Mouse (Mus musculus): ENCODE measurements around the gene Tcf3.

Gene Tcf3

DNA sequence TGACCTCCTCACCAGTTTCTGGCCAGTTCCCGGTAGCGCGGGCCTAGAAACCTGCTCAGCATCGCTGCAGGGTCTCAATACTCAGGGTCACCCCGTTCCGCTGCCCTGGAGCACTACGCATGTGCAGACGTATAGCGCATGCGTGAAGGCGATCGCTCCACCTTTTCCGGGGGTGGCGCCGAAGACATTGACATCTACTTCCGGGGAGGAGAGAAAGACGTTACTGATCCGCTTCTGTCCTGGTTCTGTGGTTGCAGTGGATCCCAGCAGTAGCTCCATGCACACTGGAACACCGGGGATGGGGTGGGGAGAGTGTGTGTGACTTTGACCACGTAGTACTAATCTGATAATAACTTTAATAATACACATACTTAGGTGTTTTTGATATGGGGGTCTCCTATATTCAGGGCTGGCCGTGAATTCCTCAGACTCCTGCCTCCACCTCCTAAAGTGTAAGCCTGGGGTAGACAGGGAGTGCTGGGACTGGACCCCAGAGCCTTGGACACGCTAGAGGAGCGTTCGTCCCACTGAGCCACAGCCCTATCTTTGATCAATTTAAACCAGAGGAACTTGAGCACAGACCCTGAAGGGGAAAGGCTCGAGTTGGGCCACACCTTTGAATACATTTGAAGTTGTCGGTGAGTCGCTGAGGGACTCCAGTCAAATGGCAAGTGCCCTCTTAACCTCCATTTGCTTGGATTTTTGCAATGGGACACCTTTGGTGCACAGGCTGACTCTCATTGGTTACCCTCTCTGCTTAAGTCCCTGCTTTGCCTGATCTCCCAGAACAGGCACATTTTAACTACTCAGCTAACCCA, 26.6 kb downstream of the Tcf3 start, which contains the start of gene Uqcr11:
Uqcr11 (minus strand) TSS at position 147 of the 818 bp plus-strand sequence.
- peak; percentile 94 to 96 for DNase-seq

GRCm38 (mm10) chr10:80405481-80406173, 27.8 kb downstream of the Tcf3 start:
- peak in 1 of 2 experiments; percentile 54 for DNase-seq

DNA sequence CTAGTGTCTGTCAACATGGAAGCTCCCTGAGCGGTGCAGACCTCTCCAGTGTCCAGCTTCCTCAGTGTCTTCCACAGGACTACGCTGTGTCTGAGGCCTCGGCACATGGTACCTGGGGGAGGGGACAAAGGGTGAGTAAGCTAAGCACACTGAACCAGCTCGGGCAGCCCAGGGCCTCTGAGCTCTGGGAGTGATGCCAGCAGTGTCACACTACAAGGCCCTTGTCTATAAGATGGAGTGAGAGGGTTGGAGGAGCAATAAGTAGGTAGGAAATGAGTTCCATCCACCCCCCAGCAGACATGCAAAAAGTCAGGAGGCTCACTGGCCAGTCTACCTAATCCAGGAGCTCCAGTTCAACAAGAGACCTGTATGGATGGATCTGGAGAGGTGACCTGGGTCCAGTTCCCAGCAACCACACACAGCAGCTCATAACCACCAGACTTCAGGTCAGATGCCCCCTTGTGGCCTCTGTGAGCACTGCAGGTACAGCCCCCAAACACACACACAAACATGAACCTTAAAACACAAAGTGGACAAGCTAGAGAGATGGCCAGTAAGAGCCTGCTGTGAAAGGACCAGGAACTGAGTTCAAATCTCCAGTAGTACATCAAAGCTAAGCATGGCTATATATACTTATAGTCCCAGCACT, 30.3 kb downstream of the Tcf3 start:
- DNase-seq = peak; percentile 53 to 64

DNA sequence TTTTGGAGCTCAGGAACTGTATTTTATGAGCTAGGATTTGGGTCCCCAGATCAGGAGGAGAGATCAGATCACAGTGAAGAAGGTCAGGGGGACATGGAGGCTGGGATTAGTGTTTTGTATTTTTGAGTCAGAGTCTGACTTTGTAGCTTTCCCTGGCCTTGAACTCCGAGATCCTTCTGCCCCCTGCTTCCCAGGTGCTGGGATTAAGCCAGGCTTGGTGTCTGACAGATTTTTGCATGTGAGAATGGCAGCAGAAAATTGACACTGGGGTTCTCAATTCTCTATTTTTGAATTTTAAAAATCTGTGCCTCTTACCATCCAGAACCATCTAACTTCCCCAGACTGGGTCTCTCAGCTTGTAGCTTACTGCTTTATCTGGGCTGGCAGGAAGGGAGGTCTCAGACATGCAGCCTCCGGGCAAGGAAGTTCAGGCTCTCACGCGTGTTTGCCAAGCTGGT, 32.7 kb downstream of the Tcf3 start:
- DNase-seq = no peak

DNA sequence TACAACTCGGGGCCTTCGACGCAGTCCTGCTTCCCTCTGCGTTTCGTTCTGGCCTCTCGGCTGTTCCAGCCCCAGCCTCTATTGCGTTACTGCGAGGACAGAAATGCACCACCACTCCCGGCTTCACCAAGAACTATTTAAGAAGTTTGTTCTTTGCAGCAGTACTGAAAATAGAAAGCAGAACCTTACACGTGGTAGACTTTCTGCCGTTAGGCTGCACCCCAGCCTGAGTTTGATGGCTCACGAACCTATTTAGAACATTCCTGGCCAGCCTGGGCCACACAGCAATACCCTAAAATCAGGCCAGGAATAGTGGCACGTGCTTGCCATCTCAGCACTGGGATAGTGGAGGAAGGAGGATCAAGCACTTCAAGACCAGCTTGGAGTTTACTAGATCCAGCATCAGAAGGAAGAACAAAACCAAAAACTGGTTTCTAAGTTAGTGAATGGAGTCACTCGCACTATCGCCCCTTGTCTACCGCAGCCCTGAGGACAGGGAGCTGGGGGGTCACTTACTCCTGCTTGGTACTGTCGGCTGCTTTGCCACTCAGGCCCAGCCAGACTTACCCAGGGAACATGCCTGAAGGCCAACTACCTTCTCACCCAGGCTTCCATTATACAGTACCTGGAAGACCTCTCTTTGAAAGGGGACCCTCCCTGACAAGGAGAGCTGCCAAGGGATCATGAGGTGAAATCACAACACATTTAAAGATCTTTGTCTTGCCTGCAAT, 33.3 kb downstream of the Tcf3 start:
- no peak for DNase-seq

- DNase-seq = peak; percentile 100
Observed at GRCm38 (mm10) chr10:80399191-80399972, 34.1 kb downstream of the Tcf3 start, which contains the start of gene Mbd3. TSS of gene Mbd3 (minus strand) at chr10:80399550.

DNA sequence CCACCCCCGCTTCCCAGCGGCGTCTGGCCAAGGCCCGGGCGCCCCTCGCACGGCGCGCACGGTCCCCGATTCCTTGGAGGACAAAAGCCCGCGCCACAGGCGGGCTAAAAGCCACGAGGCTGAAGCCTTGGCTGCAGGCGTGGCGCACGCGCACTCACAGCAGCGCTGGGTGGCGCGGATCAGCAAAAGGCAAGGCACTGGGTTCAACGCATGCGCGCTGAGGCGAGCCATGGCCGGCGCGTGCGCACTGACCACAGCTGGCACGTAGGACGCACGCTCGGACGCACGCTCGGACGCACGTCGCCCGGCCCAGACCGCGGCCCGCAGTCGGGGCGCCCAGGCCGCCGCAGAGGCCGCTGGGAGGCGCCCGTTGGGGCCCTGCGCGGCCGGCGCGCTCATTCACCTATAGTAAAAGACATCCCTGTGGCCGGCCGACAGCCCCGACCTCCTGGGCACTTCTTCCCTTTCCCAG, 34.7 kb downstream of the Tcf3 start:
- peak; percentile 99 for DNase-seq

GRCm38 (mm10) chr10:80398174-80398535, 35.3 kb downstream of the Tcf3 start:
- DNase-seq = no peak

DNA sequence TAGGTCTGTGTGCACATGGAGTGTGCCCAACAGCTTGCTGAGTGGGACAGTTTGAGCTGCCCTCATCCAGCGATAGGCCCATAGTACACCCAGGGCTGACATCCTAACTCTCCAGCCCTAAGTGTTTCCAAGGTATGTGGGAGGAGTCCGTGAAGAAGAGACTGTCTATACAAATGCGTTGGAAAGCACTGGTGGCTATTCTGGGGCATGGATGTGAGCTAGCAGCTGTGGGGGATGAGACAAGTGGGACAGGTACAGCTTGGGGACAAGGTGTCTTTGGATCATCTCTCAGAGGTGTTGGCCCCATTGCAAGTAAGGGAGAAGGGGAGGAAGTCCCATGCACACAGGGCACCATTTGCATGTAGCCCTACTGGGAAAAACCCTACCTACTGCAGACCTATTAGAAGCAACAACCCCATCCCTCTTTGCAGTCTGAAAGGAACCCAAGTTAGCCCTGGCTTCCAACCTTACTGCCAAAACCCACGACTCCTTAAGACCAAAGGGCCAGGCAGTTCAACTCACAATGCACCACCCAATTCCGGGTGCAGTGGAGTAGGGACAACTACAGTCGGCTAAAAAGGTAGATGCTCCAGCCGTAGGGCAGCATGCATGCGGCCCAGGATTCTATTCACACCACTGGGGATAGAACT, 35.8 kb downstream of the Tcf3 start:
- peak; percentile 37 to 51 for DNase-seq

DNA sequence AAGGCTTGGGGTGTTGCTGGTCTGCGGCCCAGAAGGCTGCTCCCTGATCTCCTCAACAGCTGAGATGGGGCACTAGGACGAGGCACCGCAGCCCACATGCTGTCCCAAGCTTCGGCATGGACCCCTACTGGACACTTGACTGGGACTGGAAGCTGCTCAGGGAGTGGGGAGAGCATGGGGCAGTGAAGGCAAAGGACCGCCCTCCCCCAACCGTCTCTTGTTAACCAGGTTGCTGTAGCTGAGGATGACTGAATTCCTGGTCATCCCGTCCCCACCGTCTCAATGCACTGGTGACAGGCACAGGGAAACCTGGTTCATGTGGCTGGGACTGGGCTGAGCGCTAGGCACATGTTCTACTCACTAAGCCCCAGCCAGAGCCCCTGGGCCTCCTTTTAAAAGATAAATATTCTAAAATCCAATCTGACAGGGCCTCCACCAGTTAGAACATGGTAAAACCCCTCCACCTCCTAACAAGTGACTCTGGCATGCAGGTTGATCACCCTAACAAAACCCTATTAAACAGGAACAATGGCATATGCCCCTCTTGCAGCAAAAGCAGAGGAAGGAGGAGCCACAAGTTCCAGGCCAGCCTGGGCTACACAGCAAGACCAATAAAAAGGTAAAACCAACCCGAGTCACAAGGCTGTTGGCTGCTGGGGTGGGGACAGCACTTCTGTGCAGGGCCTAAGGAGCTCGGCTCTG, 36.5 kb downstream of the Tcf3 start:
- no peak for DNase-seq

- DNase-seq = no peak
Observed at GRCm38 (mm10) chr10:80395025-80395627, 38.3 kb downstream of the Tcf3 start.

- DNase-seq = no peak
Observed at GRCm38 (mm10) chr10:80392687-80393086, 40.8 kb downstream of the Tcf3 start.

- no peak for DNase-seq
Observed at GRCm38 (mm10) chr10:80390697-80391096, 42.8 kb downstream of the Tcf3 start.

DNA sequence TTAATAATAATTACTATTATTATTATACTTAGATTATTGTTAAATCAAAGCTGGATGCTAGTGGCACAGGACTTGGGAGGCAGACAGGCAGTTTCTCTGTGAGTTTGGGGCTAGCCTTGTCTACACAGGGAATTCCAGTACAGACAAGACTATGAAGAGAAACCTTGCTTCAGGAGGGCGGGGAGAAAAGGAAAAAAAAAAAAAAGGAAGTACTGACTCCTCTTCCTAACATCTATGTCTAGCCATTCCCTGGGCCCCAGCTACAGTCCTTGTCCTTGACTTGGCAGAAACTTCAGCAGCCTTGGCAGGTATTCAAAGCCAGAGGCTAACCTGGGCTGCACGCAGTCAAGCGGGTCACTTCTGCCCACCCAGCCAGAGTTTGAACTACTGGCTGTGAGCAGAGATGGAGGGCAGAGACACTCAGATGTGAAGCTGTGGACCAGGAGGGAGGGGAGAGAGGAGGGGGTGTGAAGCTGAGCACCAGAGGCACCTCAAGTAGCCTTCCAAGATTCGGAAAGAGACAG, 44.2 kb downstream of the Tcf3 start:
- no peak for DNase-seq

DNA sequence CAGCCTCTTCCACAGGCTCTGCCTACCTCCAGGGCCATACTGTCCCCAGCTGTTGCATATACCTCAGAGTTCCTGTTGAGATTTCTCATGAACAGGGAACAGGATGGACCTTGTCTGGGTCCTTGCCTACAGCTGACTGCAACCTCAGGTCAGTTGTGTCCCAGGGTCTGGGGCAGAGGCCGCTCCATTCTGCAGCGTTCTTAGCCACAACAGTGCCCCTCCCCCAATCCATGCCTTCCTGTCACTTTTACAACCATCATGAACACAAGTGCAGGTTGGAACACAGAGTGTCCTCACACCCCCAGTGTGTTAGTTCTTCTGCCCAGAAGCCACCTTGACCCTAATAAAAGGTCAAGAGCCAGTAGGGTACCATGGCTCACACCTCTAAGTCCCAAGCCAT, 44.7 kb downstream of the Tcf3 start:
- DNase-seq = no peak

DNA sequence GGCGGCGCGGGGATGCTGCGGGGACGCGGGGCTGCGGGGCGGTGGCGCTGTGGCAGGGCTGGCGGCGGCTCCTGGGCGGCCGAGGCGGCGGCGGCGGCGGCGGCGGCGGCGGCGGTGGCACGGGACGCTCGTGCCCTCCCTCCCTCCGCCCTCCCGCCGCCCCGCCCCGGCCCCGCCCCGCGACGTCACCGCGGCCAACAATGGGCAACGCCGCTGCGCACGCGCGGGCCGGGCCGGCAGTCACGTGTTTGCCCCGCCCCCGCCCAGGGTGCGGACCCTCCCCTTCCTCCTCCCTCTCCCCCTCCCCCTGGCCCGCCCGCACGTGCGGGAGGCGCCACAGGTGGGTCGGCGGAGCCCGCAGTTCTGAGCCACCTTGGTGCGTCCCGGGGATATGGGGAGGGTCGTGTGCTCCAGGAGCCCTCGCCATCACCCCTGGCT, 45.9 kb downstream of the Tcf3 start, which contains the start of gene Mex3d:
Mex3d (minus strand) TSS at position 138 of the 438 bp plus-strand sequence.
- peak; percentile 97 to 98 for DNase-seq

DNA sequence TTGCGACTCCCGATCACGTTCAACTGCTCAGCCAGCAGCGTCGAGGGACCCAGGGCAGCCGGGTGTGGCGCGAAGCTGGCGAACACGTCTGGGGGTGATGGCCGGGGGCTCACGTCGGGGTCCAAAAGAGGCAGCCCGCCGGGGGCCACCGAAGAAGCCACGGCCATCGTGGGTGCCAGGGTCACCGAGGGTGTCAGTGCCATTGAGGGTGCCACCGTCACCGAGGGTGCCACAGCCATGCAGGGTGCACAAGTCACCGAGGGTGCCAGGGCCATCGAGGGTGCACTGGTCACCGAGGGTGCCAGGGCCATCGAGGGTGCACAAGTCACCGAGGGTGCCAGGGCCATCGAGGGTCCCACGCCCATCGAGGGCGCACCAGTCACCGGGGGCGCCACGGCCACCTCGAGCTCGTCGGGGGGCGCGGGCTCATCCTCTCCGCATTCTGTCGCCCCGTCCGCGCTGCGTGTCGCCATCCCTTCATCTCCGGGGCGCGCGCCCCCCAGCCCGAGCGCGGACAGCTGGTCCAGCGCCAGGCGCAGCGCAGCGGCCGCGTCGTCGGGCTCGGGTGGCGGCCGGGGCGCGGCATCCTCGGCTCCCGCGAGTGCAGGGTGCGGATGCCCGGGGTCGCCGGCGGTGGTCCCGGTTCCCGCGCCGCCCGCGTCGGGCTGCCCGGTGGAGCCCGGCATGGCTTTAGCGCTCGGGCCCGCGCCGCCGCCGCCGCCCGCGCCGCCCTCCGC, 46.5 kb downstream of the Tcf3 start:
- peak; percentile 63 to 65 for DNase-seq

DNA sequence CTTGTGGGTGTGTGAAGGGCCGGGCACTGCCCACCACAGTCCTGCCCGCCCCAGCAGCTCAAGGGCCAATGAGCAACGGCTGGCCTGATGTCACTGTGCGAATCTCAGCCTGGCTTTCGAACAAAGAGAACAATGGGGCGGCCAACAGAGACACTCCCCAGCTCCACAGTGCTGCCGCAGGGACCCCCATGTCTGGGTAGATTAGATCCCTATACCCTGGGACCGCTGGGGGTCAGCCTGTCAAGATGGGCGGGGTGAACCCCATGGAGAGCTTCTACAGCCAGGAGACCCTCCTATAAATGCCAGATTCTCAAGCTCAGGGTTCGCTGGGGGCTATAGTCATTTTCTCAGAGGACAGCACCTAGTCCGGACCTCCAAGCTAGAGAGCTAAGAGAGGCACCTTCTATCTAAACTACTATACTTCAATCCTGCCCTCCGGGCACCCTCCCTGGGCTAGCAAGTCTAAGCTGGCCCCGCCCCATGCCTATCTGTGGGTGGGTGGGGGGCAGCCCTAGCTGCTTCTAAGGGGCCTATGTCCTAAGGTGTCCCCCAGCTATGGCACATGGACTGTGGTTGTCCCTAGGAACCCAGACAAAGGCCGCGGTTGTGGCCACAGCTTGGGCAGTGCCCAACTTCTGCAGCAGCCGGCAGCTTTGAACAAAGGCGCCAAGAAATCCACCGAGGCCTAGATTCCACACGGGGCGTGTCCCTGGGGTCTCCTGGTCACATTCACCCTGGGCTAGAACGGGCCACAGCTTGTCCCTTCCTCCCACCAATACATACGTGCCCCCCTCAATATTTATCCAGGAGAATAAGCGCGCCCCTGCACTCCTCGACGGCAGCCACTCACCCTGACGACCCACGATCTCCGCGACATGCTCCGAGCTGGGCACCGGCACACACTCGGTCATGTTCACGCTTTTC, 47.4 kb downstream of the Tcf3 start:
- DNase-seq = peak; percentile 77 to 78
